Mouse (Mus musculus): ENCODE results near the gene Camta2.
A peak's percentile ranks its signal among the peaks of the same experiment; 100 is the strongest.

DNA sequence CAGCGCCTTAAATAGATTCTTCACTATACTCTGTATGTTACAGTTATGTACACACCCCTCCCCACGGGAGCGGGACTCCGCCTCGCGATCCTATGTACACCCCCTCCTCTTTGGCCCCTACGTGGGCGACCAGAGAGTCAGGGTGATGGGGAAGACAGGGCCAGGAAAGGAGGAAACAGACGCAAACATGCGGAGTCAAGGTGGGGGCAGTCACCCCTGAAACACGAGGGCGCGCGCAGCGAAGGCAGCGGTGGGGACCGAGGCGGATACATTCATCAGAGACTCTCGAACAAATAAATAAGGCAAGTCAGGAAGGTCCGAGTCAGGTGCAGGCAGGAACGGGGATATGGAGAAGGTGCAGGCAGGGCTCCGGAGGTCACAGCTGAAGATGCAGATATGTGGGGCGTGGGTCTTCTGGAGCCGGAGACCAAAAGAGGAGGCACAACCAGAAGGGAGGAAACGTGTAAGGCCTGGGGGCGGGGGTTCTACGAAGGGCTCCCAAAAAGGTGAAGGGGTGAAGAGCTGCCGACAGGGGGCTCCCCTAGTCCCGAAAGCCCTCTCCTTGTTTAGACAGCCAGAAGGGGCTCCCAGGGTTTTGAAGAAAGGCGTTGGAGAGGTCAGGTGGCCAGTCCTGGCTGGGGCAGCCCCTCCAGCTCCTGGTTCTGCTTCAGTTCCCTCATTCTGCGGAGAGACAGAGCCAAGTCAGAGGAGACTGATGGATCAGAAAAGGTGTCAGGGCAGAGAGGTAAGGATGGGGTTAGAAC is 18.1 kb downstream of the Camta2 start:
- TF ChIP-seq MAFK (IDR thresholded peaks at IDR 0.05; ENCODE audit: insufficient read depth, low read depth, low read length) (no peak), CHD2 (IDR thresholded peaks at IDR 0.05; ENCODE audit: low read depth, low read length) (no peak), HCFC1 (IDR thresholded peaks at IDR 0.05; ENCODE audit: borderline replicate concordance, insufficient read depth, low read length) (0 out of 2 replicates have a peak, but pooled peaks have one; percentile 52), ZC3H11A (IDR thresholded peaks at IDR 0.05; ENCODE audit: borderline replicate concordance, low read depth, low read length) (no peak), ZNF384 (IDR thresholded peaks at IDR 0.05; ENCODE audit: low read depth, low read length) (no peak)
